Mouse (Mus musculus) ES-E14 (cell line): ENCODE measurements around the gene Lrrc46.

ENCODE experiments used
- CHD2 ChIP-seq: IDR thresholded peaks from 2 replicates; pipeline ENCODE4 v1.6.1; 2014; ENCODE audit warnings: mild to moderate bottlenecking, low read depth, low read length, inconsistent platforms
- ZNF384 ChIP-seq: IDR thresholded peaks from 2 replicates; pipeline ENCODE4 v1.6.1; 2012; ENCODE audit warnings: low read depth, low read length, inconsistent platforms

DNA sequence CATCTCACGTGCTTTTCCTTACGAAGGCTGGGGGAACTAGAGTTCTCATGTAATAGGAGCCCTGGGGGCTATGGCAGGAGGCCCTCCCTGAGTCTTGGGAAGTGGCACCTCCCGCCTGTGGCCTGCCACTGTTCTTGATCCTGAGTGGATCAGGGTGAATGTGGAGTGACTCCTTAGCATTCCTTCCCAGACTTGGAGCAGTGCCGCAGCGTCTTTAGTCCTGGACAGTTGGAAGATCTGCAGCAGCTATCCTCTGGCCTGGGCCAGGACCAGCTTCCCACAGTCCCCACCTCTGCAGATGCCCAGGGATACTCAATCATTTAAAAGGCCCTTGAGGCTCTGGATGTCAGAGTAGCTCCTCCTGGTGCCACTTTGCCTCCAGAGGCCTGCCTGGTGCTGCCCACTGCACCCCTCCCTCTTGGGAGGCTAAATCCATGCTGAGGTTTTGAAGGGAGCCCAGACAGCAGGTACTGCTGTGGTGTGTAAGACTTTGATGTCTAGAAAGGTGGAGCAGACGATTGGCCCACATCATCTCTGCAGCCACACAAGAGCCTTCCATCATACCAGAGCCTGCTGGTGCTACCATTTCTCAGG is 8.4 kb upstream of the Lrrc46 start:
- TF ChIP-seq ZNF384 (no peak), CHD2 (no peak)
